Mouse (Mus musculus) gastrocnemius, postnatal 4 days (tissue): ENCODE measurements at regions not wholly inside any gene's neighbourhood (a gene's known extent, or its start where the extent isn't known, plus 50 kb on each side); places are given as distances from the start of the nearest gene placed in this dataset.

Source experiments
- DNase-seq, 2 experiments: peaks; one replicate each; pipeline ENCODE4 v3.0.0; 2021 to 2022; ENCODE audit warnings: low spot score in 2 of 2, mixed read lengths in 2 of 2

DNA sequence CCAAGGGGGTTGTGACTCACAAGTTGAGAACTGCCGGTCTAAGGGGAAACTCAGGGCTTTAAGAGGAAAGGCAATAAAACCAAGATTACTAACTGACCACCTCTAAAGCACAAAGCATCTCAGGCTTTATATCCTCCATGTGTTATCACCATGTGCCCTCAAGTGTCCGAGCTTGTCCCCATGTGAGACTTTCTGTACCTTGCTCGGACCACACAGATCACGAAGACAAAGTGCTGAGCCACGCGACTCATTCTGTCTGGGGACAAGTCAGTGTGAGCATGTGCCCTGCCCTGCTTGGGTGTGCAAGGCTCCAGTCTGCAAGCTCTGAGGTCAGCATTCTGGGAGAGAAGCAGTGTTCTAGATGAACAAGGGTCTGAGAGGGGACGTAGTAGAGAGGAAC is 119.2 kb upstream of the Gm26657 start:
- DNase-seq = no peak

DNA sequence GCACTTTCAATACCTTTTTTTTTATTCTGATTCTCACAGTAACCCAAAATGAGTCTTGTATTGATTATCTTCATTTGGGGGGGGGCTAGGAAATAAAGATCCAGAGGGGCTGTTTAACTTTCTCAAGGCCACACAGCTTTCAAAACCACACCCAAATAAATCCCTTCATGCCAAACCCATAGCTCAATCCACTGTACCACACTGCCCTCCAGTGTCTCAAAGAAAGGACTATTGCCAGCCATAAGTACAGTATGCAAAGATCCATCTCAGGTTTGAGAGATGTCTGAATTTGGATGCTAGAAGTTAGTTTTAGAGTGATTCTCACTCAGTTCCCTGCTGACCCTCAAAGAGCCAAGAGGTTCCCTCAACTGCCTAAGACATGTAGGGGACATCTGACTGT is 120.1 kb upstream of the Gm26657 start:
- no peak for DNase-seq

DNA sequence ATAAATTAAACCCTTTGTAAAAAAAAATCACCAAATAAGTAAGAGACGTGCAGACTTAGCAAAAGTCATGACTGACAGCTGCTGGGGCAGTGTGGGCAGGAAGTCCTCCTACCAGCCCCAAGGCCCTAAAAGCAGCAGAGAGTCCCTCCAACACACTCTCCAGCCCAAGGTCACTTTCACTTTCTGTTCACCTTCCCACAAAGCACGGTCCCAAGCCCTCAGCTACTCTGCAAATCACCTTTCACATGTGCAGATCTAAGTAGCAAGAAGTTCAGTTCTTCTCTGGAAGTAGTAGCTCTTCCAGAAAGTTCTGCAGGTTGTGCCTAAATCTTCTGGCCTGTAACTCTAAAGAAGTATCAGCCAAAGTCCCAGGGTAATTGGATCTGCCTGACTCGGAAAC is 120.8 kb upstream of the Gm26657 start:
- DNase-seq = no peak

DNA sequence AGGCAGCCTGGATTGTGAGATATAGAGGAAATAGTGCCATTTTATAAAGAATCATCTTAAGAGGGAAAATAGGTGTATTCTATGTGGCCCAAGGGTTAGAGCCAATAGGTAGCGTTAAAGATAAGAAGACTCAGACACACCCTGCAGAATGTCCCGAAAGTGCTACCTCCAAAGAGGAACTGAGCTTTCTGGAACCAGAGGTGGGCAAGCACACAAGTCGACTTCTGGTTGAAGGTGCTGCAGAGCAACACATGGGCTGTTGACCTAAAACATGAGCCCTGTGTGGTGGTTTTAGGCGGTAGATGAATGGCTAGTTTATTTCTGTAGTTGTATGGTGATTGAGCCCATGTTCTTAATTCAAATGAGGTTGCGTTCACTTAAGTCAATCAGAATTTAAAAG is 121.4 kb upstream of the Gm26657 start:
- no peak for DNase-seq

DNA sequence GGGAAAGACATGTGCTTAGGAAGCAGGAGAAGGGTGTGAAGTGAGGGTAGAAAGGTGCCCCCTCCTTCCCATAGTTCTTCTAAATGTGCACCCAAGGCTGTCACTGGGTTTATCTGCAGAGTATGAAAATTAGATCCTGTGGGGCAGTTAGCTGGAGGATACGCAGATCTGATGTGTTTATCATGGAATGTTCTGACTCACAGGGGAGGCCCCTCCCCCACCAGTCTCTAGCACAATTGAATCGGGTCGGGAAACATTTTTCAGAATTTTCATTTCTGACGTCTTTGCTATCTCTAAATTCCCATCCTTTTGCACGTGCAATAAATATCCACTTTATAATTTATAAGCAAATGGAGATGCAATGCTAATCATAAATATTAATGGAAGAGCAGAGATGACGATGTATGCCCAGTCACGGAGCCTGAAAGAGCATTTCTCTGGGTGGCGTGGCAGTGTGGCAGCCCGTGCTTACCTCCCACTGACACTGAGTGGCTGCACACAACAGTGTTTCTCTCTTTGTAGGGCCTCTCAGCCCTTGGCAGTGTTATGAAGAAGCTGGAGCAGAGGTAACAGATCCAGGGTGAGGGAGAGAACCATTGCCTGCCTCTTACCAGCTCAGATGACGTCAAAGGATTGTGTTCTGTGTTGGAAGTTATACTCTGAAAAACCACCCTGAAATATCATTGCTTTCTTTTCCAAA is 122.1 kb upstream of the Gm26657 start:
- no peak for DNase-seq

DNA sequence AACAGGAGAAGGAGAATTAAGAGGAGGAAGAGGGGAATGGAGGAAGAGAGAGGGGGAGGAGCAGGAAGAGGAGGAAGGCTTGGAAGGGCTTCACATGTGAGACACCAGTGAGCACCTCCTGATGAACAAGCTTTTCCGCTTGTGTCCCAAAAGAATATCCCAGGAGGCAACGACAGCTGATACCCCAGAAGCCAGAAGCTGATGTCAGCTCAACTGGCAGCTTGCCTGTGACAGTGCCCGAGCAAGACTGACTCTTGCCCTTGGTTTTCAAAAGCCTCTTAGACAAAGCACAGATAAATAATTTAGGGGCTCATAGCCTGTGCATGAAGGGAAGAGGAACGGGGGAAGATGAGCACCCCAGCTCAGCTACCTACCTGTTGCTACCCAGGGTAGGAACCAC is 127.5 kb upstream of the Gm26657 start:
- peak; percentile 23 to 46 for DNase-seq

DNA sequence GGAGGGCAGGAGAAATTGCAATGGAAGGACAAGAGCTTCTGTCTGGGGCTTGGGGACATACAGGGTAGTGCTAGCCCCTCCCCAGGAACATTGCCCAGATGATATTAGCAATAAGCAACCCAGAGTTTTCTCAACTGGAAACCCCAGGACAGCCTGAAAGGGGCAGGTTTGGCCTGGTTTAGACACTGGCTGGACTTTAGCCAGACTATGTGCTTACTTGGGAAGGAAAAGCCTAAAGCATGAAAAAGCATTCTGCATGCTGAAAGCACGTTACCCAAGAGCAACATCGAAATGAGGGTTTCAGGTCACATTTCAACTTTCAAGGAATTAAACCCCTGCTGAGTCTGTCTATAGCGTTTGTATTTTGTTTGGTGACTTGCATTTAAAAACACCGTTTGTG is 128.1 kb upstream of the Gm26657 start:
- DNase-seq = peak in 1 of 2 experiments; percentile 23

DNA sequence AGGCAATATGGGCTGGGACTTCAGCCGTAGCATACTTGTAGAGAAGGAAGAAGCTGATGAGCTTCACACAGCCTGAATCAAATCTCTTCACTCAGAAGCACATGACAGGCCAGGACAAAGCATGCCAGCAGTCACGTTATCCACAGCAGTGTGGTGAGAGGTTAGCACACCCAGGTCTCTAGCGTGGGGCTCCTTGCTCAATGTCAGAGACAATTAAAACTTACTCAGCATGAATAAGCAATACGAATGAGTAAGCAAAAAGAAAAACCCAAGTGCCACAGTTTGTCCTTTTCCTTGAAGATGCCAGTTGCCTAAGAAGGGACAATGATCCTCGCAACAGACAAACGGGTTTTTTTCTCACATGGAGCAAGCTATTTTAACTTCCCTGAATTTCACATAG is 129.6 kb upstream of the Gm26657 start:
- no peak for DNase-seq

DNA sequence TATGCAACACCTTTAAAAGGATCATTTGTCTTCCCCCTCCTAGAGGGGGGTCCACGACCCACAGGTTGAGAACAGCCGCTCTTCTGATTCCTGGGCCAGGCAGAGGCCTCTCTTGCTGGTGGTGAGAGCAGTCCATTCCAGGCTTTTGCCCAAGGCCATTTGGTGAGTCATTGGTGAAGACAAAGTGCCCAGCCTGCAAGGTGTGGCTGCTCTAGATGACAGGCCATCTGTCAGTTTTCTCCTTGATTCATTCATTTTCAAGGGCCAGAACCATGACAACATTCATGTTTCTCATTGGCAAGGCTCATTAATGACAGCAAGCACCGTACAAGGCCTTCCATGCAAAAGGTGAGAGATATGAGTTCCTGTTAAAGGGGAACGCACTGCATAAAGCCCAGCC is 131.2 kb upstream of the Gm26657 start:
- no peak for DNase-seq

DNA sequence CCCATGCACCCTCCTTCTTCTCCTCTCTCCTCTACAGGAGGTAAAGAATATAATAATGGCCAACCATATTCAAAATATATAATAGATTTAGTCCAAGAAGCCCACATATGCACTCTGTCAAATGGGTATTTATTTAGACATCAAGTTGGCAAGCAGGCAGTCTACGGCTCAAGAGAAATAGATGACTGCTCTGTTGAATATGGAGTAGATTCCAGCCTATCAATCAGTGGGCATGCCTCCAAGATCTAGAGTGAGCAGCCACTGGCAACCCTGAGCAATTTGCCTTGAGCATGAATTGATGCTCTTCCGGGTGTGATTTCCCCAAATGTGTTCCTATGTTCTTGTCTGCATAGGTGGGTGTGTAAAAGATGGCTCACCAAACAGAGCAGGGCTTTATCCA is 141.5 kb upstream of the Gm26657 start:
- DNase-seq = no peak

DNA sequence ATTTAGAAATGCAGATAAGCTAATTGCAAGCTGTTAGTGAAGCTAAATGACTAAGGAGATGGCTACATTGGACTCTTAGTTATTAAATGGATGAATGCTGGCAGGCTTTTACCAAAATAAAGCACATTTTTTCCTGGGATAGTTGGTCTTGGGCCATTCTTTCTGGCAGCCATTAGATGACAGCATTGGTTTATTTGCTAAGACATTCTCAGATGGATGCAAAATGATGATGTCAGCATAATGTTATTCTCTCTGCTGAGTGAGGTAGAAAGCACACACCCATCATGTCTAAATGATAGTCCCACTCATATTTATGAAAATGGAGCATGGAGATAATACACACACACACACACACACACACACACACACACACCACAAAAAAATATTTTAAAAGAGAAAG is 141.9 kb upstream of the Gm26657 start:
- no peak for DNase-seq

DNA sequence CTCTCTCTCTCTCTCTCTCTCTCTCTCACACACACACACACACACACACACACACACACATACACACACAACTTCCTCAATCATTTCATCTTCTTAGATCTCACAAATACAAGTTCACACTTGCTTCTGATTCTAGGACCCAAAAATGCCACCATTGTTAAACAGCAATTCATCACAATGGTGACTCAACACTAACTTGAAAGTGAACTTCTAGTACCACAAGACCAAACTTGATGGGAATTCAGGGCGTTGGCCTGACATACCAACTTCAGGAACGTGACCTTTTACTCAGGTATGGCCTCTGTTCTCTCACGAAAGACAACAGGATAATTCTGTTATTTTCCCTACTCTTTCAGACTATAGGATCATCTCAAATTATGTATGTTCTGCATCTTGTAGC is 157.5 kb upstream of the Gm26657 start:
- DNase-seq = no peak

DNA sequence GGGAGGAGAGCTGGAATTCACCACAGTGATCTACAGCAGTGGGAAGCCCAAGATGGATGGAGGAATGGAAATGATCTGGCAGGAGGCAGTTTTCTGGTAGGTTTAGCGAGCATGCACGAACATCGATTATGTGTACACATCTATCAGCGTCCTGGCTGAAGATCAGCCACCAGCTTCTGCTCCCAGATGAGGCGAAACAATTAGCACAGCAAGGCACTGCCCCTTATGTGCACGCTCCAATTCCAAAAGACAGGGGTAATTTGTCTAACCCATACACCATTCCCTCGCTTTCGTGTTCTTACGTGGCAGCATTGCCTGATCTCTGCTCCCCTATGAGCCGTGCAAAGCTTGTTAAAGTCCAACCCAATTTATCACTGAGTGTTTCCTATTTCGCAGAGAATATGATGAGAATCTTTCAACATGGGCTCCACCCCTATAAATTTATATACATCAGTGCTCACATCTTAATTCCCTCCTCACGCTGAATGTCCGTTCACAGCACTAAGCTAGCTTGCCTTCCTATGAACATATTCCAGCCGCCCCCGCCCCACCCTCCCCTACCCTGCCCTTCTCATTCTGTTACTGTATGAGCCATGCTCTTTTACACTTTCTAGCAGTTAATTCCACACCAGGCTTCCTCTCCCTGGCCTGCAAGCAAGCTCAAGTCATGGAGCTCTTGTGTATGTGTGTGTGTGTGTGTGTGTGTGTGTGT is 162.9 kb upstream of the Gm26657 start:
- no peak for DNase-seq

DNA sequence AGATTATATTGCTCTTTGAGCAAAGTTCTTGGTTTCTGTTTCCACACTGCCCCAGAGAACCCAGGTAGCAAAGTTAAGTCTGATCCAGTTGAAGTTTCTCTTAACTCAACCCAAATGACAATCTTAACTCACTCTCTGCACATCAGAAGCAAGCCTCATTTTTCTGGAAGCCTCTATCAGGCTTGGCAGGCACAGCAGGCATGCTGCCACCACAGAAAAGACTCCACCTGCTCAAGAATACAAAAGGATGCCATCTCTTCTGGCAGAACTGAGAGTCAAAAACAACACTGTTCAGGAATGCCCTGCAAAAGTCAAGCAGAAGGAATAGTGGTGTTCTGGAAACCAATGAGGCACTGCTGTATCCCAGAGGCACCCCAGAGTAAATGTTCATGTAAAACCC is 187.7 kb upstream of the Gm26657 start:
- no peak for DNase-seq

DNA sequence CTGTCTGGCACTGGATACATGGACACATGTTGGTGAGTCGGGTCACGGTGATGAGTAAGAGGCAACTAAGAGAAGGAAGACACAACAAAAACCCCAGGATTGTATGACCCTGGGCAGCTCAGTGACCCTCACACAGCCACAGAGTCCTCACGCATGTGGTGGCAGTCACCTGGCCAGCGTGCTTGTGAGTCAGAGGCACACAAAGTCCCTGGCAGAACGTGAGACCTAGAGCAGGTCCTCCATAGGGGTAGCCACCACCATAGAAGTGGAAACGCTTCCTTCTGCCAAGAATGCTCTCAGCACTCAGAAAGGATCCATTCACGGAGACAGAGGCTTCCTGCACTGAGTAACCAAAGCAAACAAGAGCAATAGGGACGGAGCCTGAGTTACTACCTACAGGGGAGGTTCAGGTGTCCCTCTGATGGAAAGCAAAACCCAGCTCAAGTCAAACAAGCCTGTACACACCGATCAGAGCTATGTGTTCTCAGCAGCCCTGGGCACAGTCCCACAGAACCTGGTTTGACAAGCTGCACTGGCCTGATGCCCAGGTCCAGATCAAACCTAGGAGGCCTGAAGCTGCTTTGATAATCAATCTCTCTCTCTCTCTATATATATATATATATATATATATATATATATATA is 206.4 kb upstream of the Gm26657 start:
- no peak for DNase-seq

DNA sequence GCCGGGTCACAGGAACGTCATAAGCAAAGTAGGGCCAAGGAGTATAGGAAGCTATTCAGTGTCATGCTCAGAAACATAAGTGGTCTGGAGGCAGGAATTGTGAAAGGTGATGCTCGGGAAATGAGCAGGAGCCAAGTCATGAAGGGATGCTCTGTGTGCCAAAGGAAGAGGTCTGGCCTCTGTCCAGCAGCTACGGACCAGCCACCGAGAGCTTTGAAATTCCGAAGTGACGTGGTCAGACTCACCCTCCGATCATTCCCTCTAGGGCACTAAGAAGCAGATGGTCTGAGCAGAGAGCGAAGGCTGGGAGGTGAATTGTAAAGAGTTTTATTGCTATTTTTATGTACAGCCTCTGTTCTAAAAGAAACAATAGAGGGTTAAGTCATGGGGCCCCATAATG is 206.9 kb upstream of the Gm26657 start:
- DNase-seq = no peak

DNA sequence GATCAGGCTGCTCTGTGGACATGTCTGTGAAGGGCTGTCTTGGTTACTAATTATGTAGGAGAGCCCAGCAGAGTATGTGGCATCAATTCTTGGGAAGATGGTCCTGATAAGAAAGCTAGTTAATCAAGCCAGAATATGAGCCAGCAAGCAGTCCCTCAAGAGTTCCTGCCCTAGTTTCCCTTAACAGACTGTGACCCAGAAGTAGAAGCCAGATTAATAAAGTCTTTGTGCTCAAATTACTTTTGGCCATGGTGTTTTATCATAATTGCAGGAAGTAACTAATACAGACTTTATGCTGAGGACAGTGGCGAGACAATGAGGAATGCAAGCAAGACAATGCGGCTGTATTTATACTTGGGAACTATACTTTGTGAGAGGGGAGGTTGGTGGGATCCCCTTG is 211.3 kb upstream of the Gm26657 start:
- DNase-seq = no peak

DNA sequence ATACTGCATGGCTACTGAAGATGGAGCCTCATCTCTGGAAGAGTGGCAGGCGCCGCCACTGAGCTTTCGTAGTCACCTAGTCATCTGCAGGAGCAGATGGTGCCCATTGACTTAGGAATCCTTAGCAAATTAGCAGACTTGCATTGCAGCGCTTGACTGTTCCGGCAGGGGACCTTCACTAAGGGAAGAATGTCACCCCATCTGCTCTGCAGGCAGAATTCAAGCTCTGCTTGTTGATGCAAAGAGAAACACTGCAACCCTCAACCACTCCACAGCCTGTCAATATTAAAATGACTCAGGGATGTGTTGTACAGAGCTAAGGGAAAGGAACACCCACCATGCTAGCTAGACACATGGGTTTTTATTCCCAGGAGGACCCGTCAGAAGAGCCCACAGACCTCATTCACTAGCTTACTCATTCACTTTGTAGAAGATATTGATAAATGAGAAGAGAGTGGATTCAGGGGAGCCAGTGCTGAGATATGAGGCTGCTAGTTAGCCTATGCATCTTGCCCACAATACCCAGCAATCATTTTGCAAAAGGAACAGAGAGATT is 215.4 kb upstream of the Gm26657 start:
- no peak for DNase-seq

DNA sequence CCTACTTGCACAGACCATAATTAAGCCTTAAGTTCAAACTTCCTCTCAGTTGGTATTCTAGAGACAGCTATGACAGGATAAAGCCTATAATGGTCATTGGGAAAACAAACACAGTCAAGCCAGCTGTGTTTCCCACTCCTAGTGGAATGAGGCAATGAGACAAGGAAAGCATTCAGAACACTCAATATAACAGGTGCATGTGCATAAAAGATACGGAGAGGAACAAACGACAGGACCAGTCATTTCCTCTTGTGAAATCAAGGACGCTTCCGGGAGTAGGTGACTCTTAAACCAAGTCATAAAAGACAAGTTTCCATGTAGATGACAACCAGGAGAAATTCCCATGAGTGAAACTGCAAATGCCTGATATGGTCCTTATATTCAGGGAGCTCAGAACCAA is 232.1 kb upstream of the Gm26657 start:
- no peak for DNase-seq

DNA sequence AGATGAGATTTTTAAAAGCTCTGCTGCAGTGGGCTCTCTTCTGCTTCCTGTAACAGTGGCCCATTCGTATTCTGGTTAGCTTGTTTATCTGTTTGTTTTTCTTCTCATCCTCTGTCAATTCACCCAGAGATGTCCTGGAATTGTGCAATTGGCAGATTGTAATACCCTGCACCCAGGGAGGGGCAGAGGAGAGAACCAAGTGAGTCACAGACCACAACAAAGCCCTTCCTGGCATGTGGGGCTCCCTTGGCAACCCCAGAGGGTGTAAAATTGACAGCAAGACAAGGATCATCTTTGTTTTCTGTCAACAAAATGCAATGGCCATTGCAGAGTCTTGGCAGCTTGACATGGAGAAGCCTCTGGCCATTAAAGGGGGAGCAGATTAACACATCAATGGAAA is 233.1 kb upstream of the Gm26657 start:
- DNase-seq = no peak

DNA sequence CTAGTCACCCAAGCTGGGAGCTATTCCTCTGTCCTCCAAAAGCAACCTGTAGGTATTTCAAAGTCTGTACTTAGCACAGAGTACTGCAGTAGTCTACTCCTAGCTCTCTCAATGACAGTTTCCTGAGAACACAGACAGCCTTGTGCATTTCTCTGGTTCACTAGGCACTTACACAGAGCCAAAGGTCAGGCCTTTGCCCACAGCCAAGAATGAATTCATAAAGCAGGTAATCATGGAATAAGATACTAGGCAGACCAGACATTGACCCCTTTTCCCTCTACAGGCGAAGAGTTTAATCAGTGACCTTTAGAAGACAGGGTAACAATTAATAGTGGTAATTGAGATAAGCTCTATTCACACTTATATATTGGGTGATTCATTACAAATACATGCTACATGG is 233.8 kb upstream of the Gm26657 start:
- DNase-seq = no peak

DNA sequence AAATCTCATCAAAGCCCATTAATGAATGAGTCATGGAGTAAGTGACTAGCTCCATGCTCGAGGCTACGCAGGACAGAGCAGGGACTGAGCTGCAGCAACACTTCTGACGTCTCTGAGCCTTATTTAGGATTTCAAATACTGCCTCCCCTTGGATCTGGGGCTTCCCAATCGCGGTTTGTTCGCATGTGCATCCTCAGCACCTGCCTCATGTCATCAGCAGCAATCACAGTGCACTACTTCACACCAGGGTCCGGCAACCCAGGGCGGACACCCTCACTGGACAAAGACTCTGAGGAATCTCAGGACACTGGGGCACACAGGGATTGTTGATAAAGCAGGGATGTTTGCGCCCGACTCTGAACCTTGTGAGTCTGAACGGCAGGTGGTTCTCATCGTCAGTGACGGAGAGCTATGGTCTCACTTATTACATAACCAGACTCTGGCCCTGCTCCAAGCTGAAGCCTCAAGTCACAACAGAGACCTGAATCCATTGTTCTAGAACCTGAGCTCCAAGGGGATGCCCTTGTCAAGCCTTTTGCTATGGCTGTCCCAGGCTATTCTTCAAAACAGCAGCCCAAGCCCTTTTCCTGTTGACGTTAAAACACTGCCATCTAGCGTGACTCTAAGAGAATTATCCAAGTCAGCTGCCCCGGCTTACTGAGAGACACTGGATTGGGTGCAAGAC is 247.2 kb upstream of the Gm26657 start:
- DNase-seq = peak; percentile 18 to 33
